Mouse (Mus musculus): ENCODE data around the gene Odf2l. TPM values are rescaled to one million over a fixed set of nuclear protein-coding genes. Genes with fewer than 3 reads are reported as not detected.

The Odf2l gene
- total RNA-seq (2014; rRNA removed) (8.3 and 12.4 TPM in 2 replicates), polyA plus RNA-seq (2012; rRNA removed) (1.6 and 1.7 TPM in 2 replicates)

- Histone ChIP-seq H3K36me3 (ENCODE audit: control insufficient read depth, insufficient read depth, low read length) (no peaks in the 10 kb centered on the region), H3K4me3 (ENCODE audit: insufficient read depth, low read depth, low read length) (peak within 1 kb of the TSS; percentile 90), H3K27ac (replicated peaks; ENCODE audit: insufficient read depth, low read depth, low read length) (peak within 1 kb of the TSS; percentile 73), H3K9ac (ENCODE audit: low read depth, low read length) (peak within 1 kb of the TSS; percentile 81), H3K79me2 (ENCODE audit: control insufficient read depth, insufficient read depth, low read length) (no peaks in the 10 kb centered on the region), H3K27me3 (ENCODE audit: control insufficient read depth, insufficient read depth, low read length) (no peaks in the 10 kb centered on the region), H3K4me1 (ENCODE audit: control insufficient read depth, insufficient read depth, low read length) (no peaks in the 10 kb centered on the region)
- peak; percentile 85 for DNase-seq (ENCODE audit: extremely low read depth, low read depth, low spot score)
- TF ChIP-seq POLR2A (IDR thresholded peaks at IDR 0.05; ENCODE audit: extremely low read depth, insufficient read depth, low read length), result 0 out of 2 replicates have a peak, but pooled peaks have one; percentile 37
- TF ChIP-seq CTCF (IDR thresholded peaks at IDR 0.05; ENCODE audit: low read depth, low read length), result no peak
- under 1% methylated on average over 57 of the region's 57 CpGs for WGBS
Measured at GRCm38 (mm10) chr3:145118254-145119001, at the start of gene Odf2l. Odf2l (plus strand) TSS chr3:145118588.

- H3K36me3 ChIP-seq (ENCODE audit: control insufficient read depth, insufficient read depth, low read length), result no peaks in the 10 kb centered on the region
- H3K27me3 ChIP-seq (ENCODE audit: control insufficient read depth, insufficient read depth, low read length), result no peaks in the 10 kb centered on the region
- no peak overlapping the region for H3K4me3 ChIP-seq (ENCODE audit: insufficient read depth, low read depth, low read length)
- H3K9ac ChIP-seq (ENCODE audit: low read depth, low read length), result no peak overlapping the region
- 72% methylated on average over 4 of the region's 4 CpGs for WGBS
- H3K79me2 ChIP-seq (ENCODE audit: control insufficient read depth, insufficient read depth, low read length), result no peaks in the 10 kb centered on the region
- TF ChIP-seq CTCF (IDR thresholded peaks at IDR 0.05; ENCODE audit: low read depth, low read length), result no peak
- TF ChIP-seq POLR2A (IDR thresholded peaks at IDR 0.05; ENCODE audit: extremely low read depth, insufficient read depth, low read length), result no peak
- H3K27ac ChIP-seq (replicated peaks; ENCODE audit: insufficient read depth, low read depth, low read length), result no peak overlapping the region
- no peaks in the 10 kb centered on the region for H3K4me1 ChIP-seq (ENCODE audit: control insufficient read depth, insufficient read depth, low read length)
- no peak for DNase-seq (ENCODE audit: extremely low read depth, low read depth, low spot score)
Measured at GRCm38 (mm10) chr3:145068964-145069363, 49.4 kb upstream of the Odf2l start.

GRCm38 (mm10) chr3:145072339-145072738, 46.0 kb upstream of the Odf2l start:
- no peak for DNase-seq (ENCODE audit: extremely low read depth, low read depth, low spot score)
- Histone ChIP-seq H3K4me3 (ENCODE audit: insufficient read depth, low read depth, low read length) (no peak overlapping the region), H3K27me3 (ENCODE audit: control insufficient read depth, insufficient read depth, low read length) (no peaks in the 10 kb centered on the region), H3K9ac (ENCODE audit: low read depth, low read length) (no peak overlapping the region), H3K27ac (replicated peaks; ENCODE audit: insufficient read depth, low read depth, low read length) (no peak overlapping the region), H3K4me1 (ENCODE audit: control insufficient read depth, insufficient read depth, low read length) (no peaks in the 10 kb centered on the region), H3K79me2 (ENCODE audit: control insufficient read depth, insufficient read depth, low read length) (no peaks in the 10 kb centered on the region), H3K36me3 (ENCODE audit: control insufficient read depth, insufficient read depth, low read length) (no peaks in the 10 kb centered on the region)
- 84% methylated on average over 3 of the region's 3 CpGs for whole genome bisulfite sequencing
- TF ChIP-seq CTCF (IDR thresholded peaks at IDR 0.05; ENCODE audit: low read depth, low read length) (no peak), POLR2A (IDR thresholded peaks at IDR 0.05; ENCODE audit: extremely low read depth, insufficient read depth, low read length) (no peak)

GRCm38 (mm10) chr3:145078405-145078804, 40.0 kb upstream of the Odf2l start:
- Histone ChIP-seq H3K36me3 (ENCODE audit: control insufficient read depth, insufficient read depth, low read length) (no peaks in the 10 kb centered on the region), H3K27ac (replicated peaks; ENCODE audit: insufficient read depth, low read depth, low read length) (no peak overlapping the region), H3K27me3 (ENCODE audit: control insufficient read depth, insufficient read depth, low read length) (no peaks in the 10 kb centered on the region), H3K4me3 (ENCODE audit: insufficient read depth, low read depth, low read length) (no peak overlapping the region), H3K4me1 (ENCODE audit: control insufficient read depth, insufficient read depth, low read length) (no peaks in the 10 kb centered on the region), H3K9ac (ENCODE audit: low read depth, low read length) (no peak overlapping the region), H3K79me2 (ENCODE audit: control insufficient read depth, insufficient read depth, low read length) (no peaks in the 10 kb centered on the region)
- no peak for TF ChIP-seq POLR2A (IDR thresholded peaks at IDR 0.05; ENCODE audit: extremely low read depth, insufficient read depth, low read length)
- no peak for TF ChIP-seq CTCF (IDR thresholded peaks at IDR 0.05; ENCODE audit: low read depth, low read length)
- DNase-seq (ENCODE audit: extremely low read depth, low read depth, low spot score), result no peak
- WGBS, result 77% methylated on average over 6 of the region's 6 CpGs

- TF ChIP-seq POLR2A (IDR thresholded peaks at IDR 0.05; ENCODE audit: extremely low read depth, insufficient read depth, low read length), result no peak
- no peak for TF ChIP-seq CTCF (IDR thresholded peaks at IDR 0.05; ENCODE audit: low read depth, low read length)
- no peak for DNase-seq (ENCODE audit: extremely low read depth, low read depth, low spot score)
- no peaks in the 10 kb centered on the region for H3K27me3 ChIP-seq (ENCODE audit: control insufficient read depth, insufficient read depth, low read length)
- no peaks in the 10 kb centered on the region for H3K4me1 ChIP-seq (ENCODE audit: control insufficient read depth, insufficient read depth, low read length)
- no peak overlapping the region for H3K9ac ChIP-seq (ENCODE audit: low read depth, low read length)
- H3K79me2 ChIP-seq (ENCODE audit: control insufficient read depth, insufficient read depth, low read length), result no peaks in the 10 kb centered on the region
- H3K4me3 ChIP-seq (ENCODE audit: insufficient read depth, low read depth, low read length), result no peak overlapping the region
- WGBS, result 79% methylated on average over 8 of the region's 8 CpGs
- H3K36me3 ChIP-seq (ENCODE audit: control insufficient read depth, insufficient read depth, low read length), result no peaks in the 10 kb centered on the region
- no peak overlapping the region for H3K27ac ChIP-seq (replicated peaks; ENCODE audit: insufficient read depth, low read depth, low read length)
Measured at GRCm38 (mm10) chr3:145080904-145081303, 37.5 kb upstream of the Odf2l start.

GRCm38 (mm10) chr3:145083081-145083480, 35.3 kb upstream of the Odf2l start:
- Histone ChIP-seq H3K79me2 (ENCODE audit: control insufficient read depth, insufficient read depth, low read length) (no peaks in the 10 kb centered on the region), H3K27ac (replicated peaks; ENCODE audit: insufficient read depth, low read depth, low read length) (no peak overlapping the region), H3K27me3 (ENCODE audit: control insufficient read depth, insufficient read depth, low read length) (no peaks in the 10 kb centered on the region), H3K4me3 (ENCODE audit: insufficient read depth, low read depth, low read length) (no peak overlapping the region), H3K9ac (ENCODE audit: low read depth, low read length) (no peak overlapping the region), H3K4me1 (ENCODE audit: control insufficient read depth, insufficient read depth, low read length) (no peaks in the 10 kb centered on the region), H3K36me3 (ENCODE audit: control insufficient read depth, insufficient read depth, low read length) (no peaks in the 10 kb centered on the region)
- WGBS, result 84% methylated on average over 1 of the region's 1 CpGs
- DNase-seq (ENCODE audit: extremely low read depth, low read depth, low spot score), result no peak
- TF ChIP-seq CTCF (IDR thresholded peaks at IDR 0.05; ENCODE audit: low read depth, low read length) (no peak), POLR2A (IDR thresholded peaks at IDR 0.05; ENCODE audit: extremely low read depth, insufficient read depth, low read length) (no peak)
